Mouse (Mus musculus): ENCODE results near the gene Rora. TPM values are rescaled to one million over a fixed set of nuclear protein-coding genes. Genes with fewer than 3 reads are reported as not detected.

Rora gene
- polyA plus RNA-seq, 1 experiment, result 4.5 TPM

GRCm38 (mm10) chr9:69317527-69318115 is 664.0 kb downstream of the Rora start:
- TF ChIP-seq CTCF (IDR thresholded peaks at IDR 0.05; ENCODE audit: extremely low read depth, insufficient read length, insufficient replicate concordance, low read depth, low read length), result no peak
- no peak for TF ChIP-seq POLR2A (IDR thresholded peaks at IDR 0.05; ENCODE audit: low read depth, low read length)
- Histone ChIP-seq H3K4me1 (ENCODE audit: control insufficient read depth, insufficient read depth, insufficient read length, low read length) (peaks cover 2% of the 10 kb centered on the region; the same call in 1 of the 2 replicates), H3K4me3 (ENCODE audit: low read depth, low read length) (no peak overlapping the region), H3K27me3 (ENCODE audit: control insufficient read depth, insufficient read depth, low read length) (no peaks in the 10 kb centered on the region), H3K36me3 (ENCODE audit: control insufficient read depth, insufficient read depth, low read length) (no peaks in the 10 kb centered on the region), H3K27ac (ENCODE audit: insufficient read depth, low read depth, low read length) (no peak overlapping the region)
- 61% methylated on average over 3 of the region's 3 CpGs for WGBS

GRCm38 (mm10) chr9:69319434-69319833 is 665.8 kb downstream of the Rora start:
- WGBS, result 83% methylated on average over 6 of the region's 6 CpGs
- H3K36me3 ChIP-seq (ENCODE audit: control insufficient read depth, insufficient read depth, low read length), result no peaks in the 10 kb centered on the region
- no peak overlapping the region for H3K27ac ChIP-seq (ENCODE audit: insufficient read depth, low read depth, low read length)
- no peak for TF ChIP-seq CTCF (IDR thresholded peaks at IDR 0.05; ENCODE audit: extremely low read depth, insufficient read length, insufficient replicate concordance, low read depth, low read length)
- no peak for TF ChIP-seq POLR2A (IDR thresholded peaks at IDR 0.05; ENCODE audit: low read depth, low read length)
- H3K27me3 ChIP-seq (ENCODE audit: control insufficient read depth, insufficient read depth, low read length), result no peaks in the 10 kb centered on the region
- H3K4me3 ChIP-seq (ENCODE audit: low read depth, low read length), result no peak overlapping the region
- peaks cover 2% of the 10 kb centered on the region; the same call in 1 of the 2 replicates for H3K4me1 ChIP-seq (ENCODE audit: control insufficient read depth, insufficient read depth, insufficient read length, low read length)

DNA sequence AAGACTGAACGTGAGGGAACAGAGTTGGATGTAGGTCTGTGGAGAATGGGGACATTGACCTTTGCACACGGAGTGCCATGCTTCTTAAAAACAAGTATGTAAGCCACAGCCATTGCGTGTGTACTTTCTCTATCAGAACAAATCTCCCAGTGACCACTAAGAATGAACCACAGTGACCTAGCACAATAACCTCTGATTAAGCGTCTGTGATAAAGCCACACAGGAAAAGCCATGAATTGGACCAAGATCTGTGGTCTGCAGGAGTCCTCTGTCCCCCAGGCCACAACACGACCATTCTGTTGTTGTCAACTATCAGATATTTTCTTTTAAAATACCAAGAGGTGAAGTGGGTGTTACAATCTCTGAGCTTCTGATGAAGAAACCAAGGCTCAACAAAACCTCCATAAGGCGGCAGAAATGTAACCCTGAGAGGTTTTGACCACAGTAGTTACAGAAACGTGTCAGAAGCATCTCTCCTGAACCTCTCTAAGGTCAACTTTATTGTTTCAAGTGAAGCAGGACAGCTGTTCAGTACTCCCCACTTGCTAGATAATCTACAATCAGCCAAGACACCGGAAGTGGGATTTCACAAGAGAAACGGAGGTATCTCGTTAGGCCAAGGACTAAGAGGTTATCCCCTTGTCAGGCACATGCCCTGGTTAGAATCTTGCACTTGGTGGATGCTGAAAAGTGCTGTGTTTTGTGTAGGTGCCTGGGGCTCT is 666.5 kb downstream of the Rora start:
- H3K4me3 ChIP-seq (ENCODE audit: low read depth, low read length), result no peak overlapping the region
- H3K27me3 ChIP-seq (ENCODE audit: control insufficient read depth, insufficient read depth, low read length), result no peaks in the 10 kb centered on the region
- no peak overlapping the region for H3K27ac ChIP-seq (ENCODE audit: insufficient read depth, low read depth, low read length)
- peaks cover 2% of the 10 kb centered on the region; the same call in 1 of the 2 replicates for H3K4me1 ChIP-seq (ENCODE audit: control insufficient read depth, insufficient read depth, insufficient read length, low read length)
- no peaks in the 10 kb centered on the region for H3K36me3 ChIP-seq (ENCODE audit: control insufficient read depth, insufficient read depth, low read length)
- TF ChIP-seq POLR2A (IDR thresholded peaks at IDR 0.05; ENCODE audit: low read depth, low read length), result no peak
- no peak for TF ChIP-seq CTCF (IDR thresholded peaks at IDR 0.05; ENCODE audit: extremely low read depth, insufficient read length, insufficient replicate concordance, low read depth, low read length)
- 52% methylated on average over 10 of the region's 10 CpGs for WGBS

DNA sequence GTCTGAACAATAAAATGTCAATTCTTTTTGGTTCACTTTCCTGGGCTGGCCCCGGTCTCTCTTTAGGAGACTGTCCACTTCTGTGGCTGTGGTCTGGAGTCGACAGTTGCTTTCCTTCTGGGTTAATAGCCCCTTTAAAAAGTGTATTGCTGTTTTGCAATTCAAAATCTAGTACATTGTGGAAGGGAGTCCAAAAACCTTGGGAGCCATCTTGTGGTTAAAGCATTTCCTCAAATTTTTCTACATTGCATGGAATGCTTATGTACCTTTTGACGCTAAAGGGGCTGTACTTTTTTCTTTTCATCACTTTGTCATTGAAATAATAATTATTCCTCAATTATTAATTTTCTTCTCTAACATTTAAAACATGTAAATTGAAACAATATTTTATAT is 667.0 kb downstream of the Rora start:
- WGBS, result 71% methylated on average over 3 of the region's 3 CpGs
- Histone ChIP-seq H3K27ac (ENCODE audit: insufficient read depth, low read depth, low read length) (no peak overlapping the region), H3K27me3 (ENCODE audit: control insufficient read depth, insufficient read depth, low read length) (no peaks in the 10 kb centered on the region), H3K36me3 (ENCODE audit: control insufficient read depth, insufficient read depth, low read length) (no peaks in the 10 kb centered on the region), H3K4me1 (ENCODE audit: control insufficient read depth, insufficient read depth, insufficient read length, low read length) (peaks cover 2% of the 10 kb centered on the region; the same call in 1 of the 2 replicates), H3K4me3 (ENCODE audit: low read depth, low read length) (no peak overlapping the region)
- TF ChIP-seq POLR2A (IDR thresholded peaks at IDR 0.05; ENCODE audit: low read depth, low read length) (no peak), CTCF (IDR thresholded peaks at IDR 0.05; ENCODE audit: extremely low read depth, insufficient read length, insufficient replicate concordance, low read depth, low read length) (no peak)

DNA sequence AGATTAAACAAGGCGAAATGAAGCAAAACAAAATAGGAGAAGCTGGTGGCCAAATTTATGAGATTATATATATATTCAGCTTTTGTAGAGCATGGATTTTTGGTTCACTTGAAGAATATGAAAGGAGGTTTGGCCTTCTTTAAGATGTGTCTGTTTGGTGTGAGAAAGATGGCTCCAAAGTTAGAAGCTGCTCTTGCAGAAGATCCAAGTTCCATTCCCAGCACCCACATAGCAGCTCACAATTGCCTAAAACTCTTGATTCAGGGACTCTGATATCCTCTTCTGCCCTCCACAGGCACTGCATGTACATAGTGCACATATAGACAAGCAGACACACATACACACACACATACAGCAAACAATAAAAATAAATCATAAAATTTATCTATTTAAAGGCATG is 668.4 kb downstream of the Rora start:
- 76% methylated on average over 1 of the region's 1 CpGs for whole genome bisulfite sequencing
- Histone ChIP-seq H3K27ac (ENCODE audit: insufficient read depth, low read depth, low read length) (no peak overlapping the region), H3K4me3 (ENCODE audit: low read depth, low read length) (no peak overlapping the region), H3K36me3 (ENCODE audit: control insufficient read depth, insufficient read depth, low read length) (no peaks in the 10 kb centered on the region), H3K4me1 (ENCODE audit: control insufficient read depth, insufficient read depth, insufficient read length, low read length) (peaks cover 2% of the 10 kb centered on the region; the same call in 1 of the 2 replicates), H3K27me3 (ENCODE audit: control insufficient read depth, insufficient read depth, low read length) (no peaks in the 10 kb centered on the region)
- no peak for TF ChIP-seq POLR2A (IDR thresholded peaks at IDR 0.05; ENCODE audit: low read depth, low read length)
- no peak for TF ChIP-seq CTCF (IDR thresholded peaks at IDR 0.05; ENCODE audit: extremely low read depth, insufficient read length, insufficient replicate concordance, low read depth, low read length)

DNA sequence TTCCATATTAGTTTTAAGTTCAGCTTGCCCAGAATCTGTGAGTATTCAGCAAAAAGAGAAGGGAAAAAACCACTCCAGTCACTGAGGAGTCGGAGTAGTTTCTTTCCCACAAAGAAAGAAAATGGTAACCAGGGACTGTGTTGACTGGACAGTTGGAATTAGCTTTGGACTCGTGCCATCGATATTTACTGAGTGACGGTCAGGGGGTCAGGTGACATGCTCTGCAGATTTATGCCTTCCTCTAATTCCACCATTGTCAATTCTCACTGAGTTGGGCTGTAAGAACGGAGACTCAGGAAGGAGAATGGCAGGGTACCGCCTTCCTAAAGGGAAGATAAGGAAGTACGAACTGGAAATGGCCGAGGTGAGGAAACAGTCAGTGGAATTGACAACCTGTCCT is 670.2 kb downstream of the Rora start:
- H3K4me3 ChIP-seq (ENCODE audit: low read depth, low read length), result no peak overlapping the region
- no peak overlapping the region for H3K27ac ChIP-seq (ENCODE audit: insufficient read depth, low read depth, low read length)

DNA sequence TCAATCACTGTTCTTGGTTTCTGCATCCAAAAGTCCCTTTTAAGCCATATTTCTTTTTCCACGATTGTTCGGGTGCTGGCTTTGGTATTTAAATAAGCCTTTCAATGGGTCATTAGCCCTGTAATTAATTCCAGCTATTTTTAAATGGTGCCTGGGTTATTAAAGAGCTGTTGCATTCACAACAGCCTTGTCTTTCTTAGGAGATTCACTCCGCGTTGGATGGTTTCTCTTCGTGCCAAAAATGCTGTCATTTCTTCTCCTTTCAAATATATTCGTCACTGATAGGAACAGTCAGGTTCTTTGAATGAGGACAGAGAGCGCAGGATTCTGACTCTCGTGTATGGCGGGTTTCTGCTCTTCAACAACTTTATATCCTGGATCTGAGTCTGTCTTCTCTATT is 673.5 kb downstream of the Rora start:
- no peaks in the 10 kb centered on the region for H3K4me1 ChIP-seq (ENCODE audit: control insufficient read depth, insufficient read depth, insufficient read length, low read length)
- no peaks in the 10 kb centered on the region for H3K27me3 ChIP-seq (ENCODE audit: control insufficient read depth, insufficient read depth, low read length)
- 87% methylated on average over 9 of the region's 9 CpGs for WGBS
- H3K27ac ChIP-seq (ENCODE audit: insufficient read depth, low read depth, low read length), result no peak overlapping the region
- H3K36me3 ChIP-seq (ENCODE audit: control insufficient read depth, insufficient read depth, low read length), result no peaks in the 10 kb centered on the region
- no peak overlapping the region for H3K4me3 ChIP-seq (ENCODE audit: low read depth, low read length)
- TF ChIP-seq CTCF (IDR thresholded peaks at IDR 0.05; ENCODE audit: extremely low read depth, insufficient read length, insufficient replicate concordance, low read depth, low read length) (no peak), POLR2A (IDR thresholded peaks at IDR 0.05; ENCODE audit: low read depth, low read length) (no peak)

More for the DNA sequence above, 670.2 kb downstream of the Rora start:
- peaks cover 2% of the 10 kb centered on the region; the same call in 1 of the 2 replicates for H3K4me1 ChIP-seq (ENCODE audit: control insufficient read depth, insufficient read depth, insufficient read length, low read length)
- H3K36me3 ChIP-seq (ENCODE audit: control insufficient read depth, insufficient read depth, low read length), result no peaks in the 10 kb centered on the region
- TF ChIP-seq CTCF (IDR thresholded peaks at IDR 0.05; ENCODE audit: extremely low read depth, insufficient read length, insufficient replicate concordance, low read depth, low read length) (no peak), POLR2A (IDR thresholded peaks at IDR 0.05; ENCODE audit: low read depth, low read length) (no peak)
- WGBS, result 43% methylated on average over 8 of the region's 8 CpGs
- H3K27me3 ChIP-seq (ENCODE audit: control insufficient read depth, insufficient read depth, low read length), result no peaks in the 10 kb centered on the region
